Mouse (Mus musculus): ENCODE measurements at regions not wholly inside any gene's neighbourhood (a gene's known extent, or its start where the extent isn't known, plus 50 kb on each side); places are given as distances from the start of the nearest gene placed in this dataset.

- no peak for DNase-seq (ENCODE audit: low spot score in 2 of 2)
Observed at GRCm38 (mm10) chr8:53096272-53096784, 415.2 kb upstream of the Aga start.

DNA sequence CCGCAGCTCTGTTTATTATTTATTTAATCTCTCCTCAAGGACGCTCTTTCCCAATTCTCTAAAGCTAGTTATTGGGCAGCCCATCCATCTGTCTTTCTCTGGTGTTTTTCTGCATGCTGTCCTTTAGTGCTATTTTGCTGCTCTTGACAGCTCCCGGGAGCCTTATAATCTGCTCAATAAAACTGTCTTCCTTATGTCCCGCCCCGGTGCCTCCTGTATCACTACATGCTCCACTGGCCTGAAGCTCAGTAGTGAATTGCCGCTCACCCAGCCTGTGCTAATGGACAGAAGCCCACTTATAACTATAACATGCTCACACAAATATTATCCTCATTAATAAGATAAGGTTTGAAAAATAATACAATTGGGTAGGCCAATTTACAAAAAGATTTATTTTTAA lies 371.5 kb upstream of the Aga start:
- DNase-seq (ENCODE audit: low spot score in 2 of 2): no peak

DNA sequence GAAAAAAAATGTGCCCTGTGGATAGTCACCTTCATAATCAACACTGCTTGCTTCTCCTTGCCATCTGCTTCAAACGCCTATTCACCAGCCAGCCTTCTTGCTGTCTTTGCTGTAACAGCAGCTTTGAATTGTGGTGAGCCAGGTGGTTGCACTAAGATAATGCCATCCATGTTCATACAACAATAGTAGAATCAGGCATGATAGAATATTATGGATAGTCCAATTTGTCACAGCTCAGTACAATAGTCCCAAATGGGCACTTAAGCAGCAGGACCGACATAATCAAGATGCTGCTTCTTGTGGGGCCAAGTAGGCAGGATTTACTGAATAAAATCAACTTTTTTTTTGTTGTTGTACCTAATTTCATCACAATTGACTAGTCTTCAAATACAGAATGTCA lies 362.6 kb upstream of the Aga start:
- no peak for DNase-seq (ENCODE audit: low spot score in 2 of 2)

GRCm38 (mm10) chr8:53164017-53164416 lies 347.5 kb upstream of the Aga start:
- no peak for DNase-seq (ENCODE audit: low spot score in 2 of 2)

GRCm38 (mm10) chr8:53171694-53172299 lies 339.7 kb upstream of the Aga start:
- no peak for DNase-seq (ENCODE audit: low spot score in 2 of 2)

DNA sequence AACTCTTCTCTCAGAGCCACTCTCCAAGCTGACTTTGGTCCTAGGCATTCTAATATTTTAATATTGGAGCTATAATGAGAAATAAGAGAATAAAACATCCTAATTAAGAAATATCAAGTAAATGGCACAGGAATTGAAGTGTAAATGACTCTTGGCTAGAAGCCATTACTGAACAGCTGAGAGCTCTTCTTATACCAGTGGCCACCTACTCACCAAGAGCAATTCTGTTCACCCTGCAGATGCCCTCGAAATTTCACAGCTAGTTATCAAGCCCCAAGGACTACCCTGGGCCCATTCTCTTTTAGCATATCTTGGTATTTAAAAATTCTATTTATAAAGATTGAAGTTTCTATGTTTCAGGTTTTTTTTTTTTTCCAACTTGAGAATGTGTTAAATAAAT lies 319.0 kb upstream of the Aga start:
- peak; percentile 3 for DNase-seq (ENCODE audit: low spot score in 2 of 2)

GRCm38 (mm10) chr8:53222194-53222593 lies 289.3 kb upstream of the Aga start:
- no peak for DNase-seq (ENCODE audit: low spot score in 2 of 2)

Measured in right cerebral cortex, adult 2 months (tissue).